Mouse (Mus musculus) CH12.LX (cell line): ENCODE measurements at regions not wholly inside any gene's neighbourhood (a gene's known extent, or its start where the extent isn't known, plus 50 kb on each side); places are given as distances from the start of the nearest gene placed in this dataset.

Experiments used
- DNase-seq: peaks from one replicate; pipeline ENCODE4 v3.0.0-alpha.2; 2013; ENCODE audit errors: extremely low read depth
- H3K27ac ChIP-seq: 2 replicates; pipeline ENCODE4 v1.5.1; 2012; ENCODE audit warnings: low read depth, mild to moderate bottlenecking, control low read depth, moderate library complexity; ENCODE audit not compliant: insufficient read depth
- H3K27me3 ChIP-seq: replicated peaks from 2 replicates; pipeline ENCODE3; 2012; ENCODE audit warnings: inconsistent platforms
- H3K36me3 ChIP-seq, 2 experiments: replicated peaks in 1 of 2; 2 replicates each; pipeline versions ENCODE3 to v1.6.1; 2012; ENCODE audit warnings: inconsistent platforms in 1 of 2, low read length in 1 of 2, mild to moderate bottlenecking in 1 of 2, mixed read lengths in 1 of 2, moderate library complexity in 1 of 2; ENCODE audit not compliant: control insufficient read depth in 1 of 2, insufficient read depth in 1 of 2
- H3K4me1 ChIP-seq, 2 experiments: 2 replicates each; pipeline ENCODE4 v1.6.1; 2012; ENCODE audit warnings: inconsistent platforms in 1 of 2, moderate library complexity in 1 of 2; ENCODE audit not compliant: insufficient read depth in 2 of 2, control insufficient read depth in 1 of 2
- H3K4me2 ChIP-seq: 2 replicates; pipeline ENCODE4 v1.6.1; 2012; ENCODE audit warnings: low read depth, mild to moderate bottlenecking, control low read depth; ENCODE audit not compliant: poor library complexity, insufficient read depth, severe bottlenecking
- H3K4me3 ChIP-seq, 3 experiments: fragments of 150-350 bp in 1 of 3; sonication (generic) in 1 of 3; replicated peaks in 1 of 3; 2 replicates each; pipeline versions ENCODE3 to v1.5.1; 2011 to 2012; ENCODE audit warnings: low read depth in 2 of 3, low read length in 2 of 3, mild to moderate bottlenecking in 2 of 3, moderate library complexity in 2 of 3, control low read depth in 1 of 3, improper control_type of control experiment in 1 of 3, inconsistent platforms in 1 of 3, mixed read lengths in 1 of 3; ENCODE audit not compliant: poor library complexity in 1 of 3
- H3K79me2 ChIP-seq: replicated peaks from 2 replicates; pipeline ENCODE4 v1.6.1; 2012; ENCODE audit warnings: mild to moderate bottlenecking, moderate library complexity; ENCODE audit not compliant: control insufficient read depth, poor library complexity, insufficient read depth, severe bottlenecking; ENCODE audit errors: extremely low read depth
- H3K9ac ChIP-seq: 2 replicates; pipeline ENCODE4 v1.6.1; 2012; ENCODE audit warnings: low read depth, mild to moderate bottlenecking, control low read depth, moderate library complexity; ENCODE audit not compliant: insufficient read depth
- H3K9me3 ChIP-seq: replicated peaks from 2 replicates; pipeline ENCODE3; 2012; ENCODE audit warnings: low read length, inconsistent platforms, mixed read lengths
- BHLHE40 ChIP-seq: IDR thresholded peaks from 2 replicates; pipeline ENCODE4 v1.6.1; 2011; ENCODE audit warnings: mild to moderate bottlenecking, low read depth, low read length, improper control_type of control experiment
- CHD2 ChIP-seq: IDR thresholded peaks from 2 replicates; pipeline ENCODE4 v1.6.1; 2011; ENCODE audit warnings: low read length, improper control_type of control experiment
- CTCF ChIP-seq, 2 experiments: IDR thresholded peaks in 1 of 2; conservative IDR thresholded peaks in 1 of 2; 2 replicates each; pipeline ENCODE4 v1.5.1; 2011 to 2012; ENCODE audit warnings: low read depth in 2 of 2, low read length in 2 of 2, improper control_type of control experiment in 1 of 2, inconsistent platforms in 1 of 2, mild to moderate bottlenecking in 1 of 2, moderate library complexity in 1 of 2
- EP300 ChIP-seq: IDR thresholded peaks from 2 replicates; pipeline ENCODE4 v1.6.1; 2011; ENCODE audit warnings: low read length, improper control_type of control experiment
- ETS1 ChIP-seq: conservative IDR thresholded peaks from 2 replicates; pipeline ENCODE4 v1.6.1; 2012; ENCODE audit warnings: low read depth, mild to moderate bottlenecking, inconsistent platforms, low read length, improper control_type of control experiment, moderate library complexity
- GABPA ChIP-seq: IDR thresholded peaks from 2 replicates; pipeline ENCODE4 v1.6.1; 2012; ENCODE audit warnings: low read depth, low read length, improper control_type of control experiment, inconsistent platforms; ENCODE audit not compliant: insufficient replicate concordance
- HCFC1 ChIP-seq: IDR thresholded peaks from 2 replicates; pipeline ENCODE4 v1.6.1; 2012; ENCODE audit warnings: low read depth, mild to moderate bottlenecking, inconsistent platforms, low read length, improper control_type of control experiment
- JUN ChIP-seq: IDR thresholded peaks from 2 replicates; pipeline ENCODE4 v1.6.1; 2011; ENCODE audit warnings: low read depth, mild to moderate bottlenecking, low read length, improper control_type of control experiment, moderate library complexity; ENCODE audit not compliant: insufficient read depth
- JUND ChIP-seq: conservative IDR thresholded peaks from 2 replicates; pipeline ENCODE4 v1.6.1; 2011; ENCODE audit warnings: low read depth, low read length, improper control_type of control experiment
- MAZ ChIP-seq: IDR thresholded peaks from 2 replicates; pipeline ENCODE4 v1.6.1; 2012; ENCODE audit warnings: low read depth, mild to moderate bottlenecking, inconsistent platforms, low read length, improper control_type of control experiment, moderate library complexity
- MEF2A ChIP-seq: IDR thresholded peaks from 2 replicates; pipeline ENCODE4 v1.6.1; 2014; ENCODE audit warnings: low read depth, mild to moderate bottlenecking, inconsistent platforms, low read length, improper control_type of control experiment, borderline replicate concordance
- MXI1 ChIP-seq: IDR thresholded peaks from 2 replicates; pipeline ENCODE4 v1.6.1; 2011; ENCODE audit warnings: mild to moderate bottlenecking, low read depth, low read length, improper control_type of control experiment
- NELFE ChIP-seq: IDR thresholded peaks from 2 replicates; pipeline ENCODE4 v1.6.1; 2011; ENCODE audit warnings: low read depth, low read length, improper control_type of control experiment
- NRF1 ChIP-seq: IDR thresholded peaks from 2 replicates; pipeline ENCODE4 v1.6.1; 2014; ENCODE audit warnings: low read depth, mild to moderate bottlenecking, inconsistent platforms, low read length, improper control_type of control experiment, moderate library complexity
- POLR2A ChIP-seq: IDR thresholded peaks from 2 replicates; pipeline ENCODE4 v1.6.1; 2011; ENCODE audit warnings: low read depth, mild to moderate bottlenecking, improper control_type of control experiment, low read length
- RCOR1 ChIP-seq: conservative IDR thresholded peaks from 2 replicates; pipeline ENCODE4 v1.6.1; 2012; ENCODE audit warnings: low read depth, mild to moderate bottlenecking, inconsistent platforms, low read length, improper control_type of control experiment
- SIN3A ChIP-seq: IDR thresholded peaks from 2 replicates; pipeline ENCODE4 v1.6.1; 2012; ENCODE audit warnings: low read length, improper control_type of control experiment, inconsistent platforms
- SMC3 ChIP-seq: IDR thresholded peaks from 2 replicates; pipeline ENCODE4 v1.6.1; 2011; ENCODE audit warnings: low read depth, low read length, improper control_type of control experiment
- TBP ChIP-seq: conservative IDR thresholded peaks from 2 replicates; pipeline ENCODE4 v1.6.1; 2011; ENCODE audit warnings: low read depth, low read length, improper control_type of control experiment
- USF1 ChIP-seq: IDR thresholded peaks from 2 replicates; pipeline ENCODE4 v1.6.1; 2014; ENCODE audit warnings: low read depth, mild to moderate bottlenecking, inconsistent platforms, low read length, improper control_type of control experiment
- USF2 ChIP-seq: conservative IDR thresholded peaks from 2 replicates; pipeline ENCODE4 v1.6.1; 2011; ENCODE audit warnings: low read depth, low read length, improper control_type of control experiment
- ZC3H11A ChIP-seq: IDR thresholded peaks from 2 replicates; pipeline ENCODE4 v1.6.1; 2012; ENCODE audit warnings: low read depth, mild to moderate bottlenecking, inconsistent platforms, low read length, improper control_type of control experiment
- ZKSCAN1 ChIP-seq: IDR thresholded peaks from 2 replicates; pipeline ENCODE4 v1.6.1; 2012; ENCODE audit warnings: low read depth, inconsistent platforms, low read length, improper control_type of control experiment, borderline replicate concordance
- ZMIZ1 ChIP-seq: IDR thresholded peaks from 2 replicates; pipeline ENCODE4 v1.6.1; 2012; ENCODE audit warnings: low read depth, mild to moderate bottlenecking, inconsistent platforms, low read length, improper control_type of control experiment
- ZNF384 ChIP-seq: IDR thresholded peaks from 2 replicates; pipeline ENCODE4 v1.6.1; 2012; ENCODE audit warnings: low read depth, low read length, improper control_type of control experiment, inconsistent platforms
- dilution Hi-C: fragments of 300-500 bp; cut with MboI; formaldehyde crosslinking; loops from 2 replicates; pipeline ENCODE4 v1.14.3; 2020; ENCODE audit warnings: low sequenced_read_pairs; ENCODE audit not compliant: extremely low pct_unique_long_range_greater_than_20kb, extremely low pct_ligation_motif_present
- in situ Hi-C: fragments of 300-500 bp; cut with MboI; formaldehyde crosslinking; loops from 3 replicates; pipeline ENCODE4 v1.14.3; 2019; ENCODE audit warnings: low sequenced_read_pairs, low pct_ligation_motif_present, low pct_unique_long_range_greater_than_20kb, mixed read lengths

DNA sequence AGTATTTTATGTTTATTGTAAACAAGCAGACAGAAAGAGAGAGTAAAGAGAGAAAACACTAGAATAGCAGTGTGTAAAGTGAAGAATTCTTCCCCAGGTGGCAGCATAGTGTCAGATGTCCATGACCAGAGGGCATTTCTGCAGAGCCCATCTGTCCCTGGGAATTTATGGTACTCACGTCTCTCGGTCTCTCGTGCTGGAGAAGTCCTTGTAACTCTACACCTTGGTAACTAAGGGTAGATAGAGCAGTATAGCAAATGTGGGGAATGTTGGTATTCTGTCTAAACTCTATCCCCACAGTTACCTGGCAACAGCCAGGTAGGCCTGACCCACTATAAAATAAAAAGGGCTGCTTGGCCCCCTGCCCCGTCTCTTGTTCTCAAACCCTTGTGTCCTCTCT is 122.5 kb upstream of the Tsc22d1 start:
- no peak overlapping the region for H3K4me2 ChIP-seq
- H3K27ac ChIP-seq = no peak overlapping the region
- no peaks in the 10 kb centered on the region for H3K9me3 ChIP-seq
- dilution Hi-C loops = no loop called here
- no peaks in the 10 kb centered on the region for H3K79me2 ChIP-seq
- TF ChIP-seq RCOR1 = no peak
- no peak for TF ChIP-seq GABPA
- no peak for TF ChIP-seq HCFC1
- TF ChIP-seq ZNF384 = no peak
- no peak for TF ChIP-seq NRF1
- TF ChIP-seq MXI1 = no peak
- no peak for TF ChIP-seq SMC3
- no peak for TF ChIP-seq USF1
- no peak for TF ChIP-seq USF2
- no peak for TF ChIP-seq NELFE
- TF ChIP-seq MAZ = no peak
- TF ChIP-seq BHLHE40 = no peak
- TF ChIP-seq MEF2A = no peak
- TF ChIP-seq ETS1 = no peak
- TF ChIP-seq SIN3A = no peak
- TF ChIP-seq ZMIZ1 = no peak
- TF ChIP-seq JUN = no peak
- TF ChIP-seq JUND = no peak
- no peak for TF ChIP-seq ZC3H11A
- in situ Hi-C loops = no loop called here
- H3K27me3 ChIP-seq = no peaks in the 10 kb centered on the region
- H3K4me3 ChIP-seq = no peak overlapping the region
- DNase-seq = no peak
- no peak overlapping the region for H3K9ac ChIP-seq
- H3K36me3 ChIP-seq = no peaks in the 10 kb centered on the region
- H3K4me1 ChIP-seq = peaks cover 4 to 12% of the 10 kb centered on the region in 2 experiments; a peak in 3 of 4 replicates

DNA sequence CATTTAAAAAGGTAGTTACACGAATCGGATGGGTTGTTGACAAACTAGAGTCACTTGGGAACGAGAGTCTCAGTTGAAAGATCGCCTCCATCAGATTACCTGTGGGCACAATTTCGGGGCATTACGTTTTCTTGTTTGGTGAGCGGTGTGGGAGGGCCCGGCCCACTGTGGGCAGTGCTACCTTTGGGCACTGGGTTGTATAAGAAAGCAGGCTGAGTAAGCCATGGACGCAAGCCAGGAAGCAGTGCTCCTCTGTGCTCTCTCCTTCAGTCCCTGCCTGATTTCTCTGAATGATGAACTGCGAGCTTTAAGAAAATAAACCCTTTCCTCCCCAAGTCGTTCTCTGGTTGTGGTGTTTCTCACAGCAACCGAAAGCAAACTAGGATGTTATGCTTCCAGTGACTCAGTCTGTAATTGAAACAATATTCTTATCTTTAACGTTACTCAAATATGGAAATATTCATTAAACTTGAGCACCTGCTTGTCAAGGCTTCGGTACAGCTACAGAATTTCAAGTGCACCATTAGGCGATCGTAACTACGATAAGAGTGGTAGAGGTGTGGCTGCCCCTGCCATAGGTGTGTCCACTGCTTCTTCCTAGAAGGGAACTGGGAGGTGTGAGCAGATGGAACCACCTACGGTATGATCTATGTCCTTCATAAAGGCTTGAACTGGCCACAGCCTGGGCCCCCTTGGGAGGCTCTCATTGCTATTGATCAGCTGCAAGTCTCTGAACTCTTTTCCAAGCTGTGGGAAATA is 119.2 kb upstream of the Tsc22d1 start:
- H3K36me3 ChIP-seq = no peaks in the 10 kb centered on the region
- no peak overlapping the region for H3K4me2 ChIP-seq
- no peak overlapping the region for H3K9ac ChIP-seq
- H3K4me1 ChIP-seq = no peaks in the 10 kb centered on the region
- in situ Hi-C loops (no loop called here), dilution Hi-C loops (no loop called here)
- TF ChIP-seq EP300 (no peak), POLR2A (no peak), TBP (no peak), NELFE (no peak), CHD2 (no peak), ZKSCAN1 (no peak), CTCF (conservative IDR thresholded peaks at IDR 0.05 in 1 of 2, IDR thresholded peaks at IDR 0.05 in 1 of 2; ENCODE audit: low read depth in 2 of 2, low read length in 2 of 2) (no peak)
- DNase-seq = no peak
- no peaks in the 10 kb centered on the region for H3K9me3 ChIP-seq
- no peak overlapping the region for H3K27ac ChIP-seq
- no peak overlapping the region for H3K4me3 ChIP-seq
- no peaks in the 10 kb centered on the region for H3K79me2 ChIP-seq
- H3K27me3 ChIP-seq = no peaks in the 10 kb centered on the region
